Mouse (Mus musculus): ENCODE data around the gene Ncoa1. TPM values are rescaled to one million over a fixed set of nuclear protein-coding genes. Genes with fewer than 3 reads are reported as not detected.
A peak's percentile ranks its signal among the peaks of the same experiment; 100 is the strongest.

Ncoa1 gene
- polyA plus RNA-seq, 1 experiment: 14.3 TPM

GRCm38 (mm10) chr12:4355019-4355730 is 121.8 kb downstream of the Ncoa1 start:
- no peak for DNase-seq (ENCODE audit: low read depth, low spot score)
- WGBS: 71% methylated on average over 2 of the region's 2 CpGs

DNA sequence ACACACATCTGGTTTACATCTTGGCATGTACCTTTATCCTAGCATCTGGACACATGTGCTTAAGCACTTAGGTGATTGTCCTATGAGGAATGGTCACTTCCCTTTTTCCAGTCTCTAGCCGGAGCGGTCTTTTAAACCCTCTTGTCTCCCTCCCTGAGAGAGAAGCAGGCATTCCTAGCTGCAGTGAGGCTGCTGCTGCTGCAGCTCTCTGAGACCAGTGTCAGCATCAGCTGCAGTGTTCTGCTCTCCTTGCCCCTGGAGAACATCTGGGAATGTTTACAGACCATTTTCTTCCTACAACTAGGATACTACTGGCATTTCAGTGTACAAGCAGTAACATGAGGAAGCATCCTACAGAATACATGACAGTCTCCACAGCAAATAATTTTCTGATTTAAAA is 133.8 kb downstream of the Ncoa1 start:
- DNase-seq (ENCODE audit: low read depth, low spot score): no peak
- 88% methylated on average over 2 of the region's 2 CpGs for WGBS

DNA sequence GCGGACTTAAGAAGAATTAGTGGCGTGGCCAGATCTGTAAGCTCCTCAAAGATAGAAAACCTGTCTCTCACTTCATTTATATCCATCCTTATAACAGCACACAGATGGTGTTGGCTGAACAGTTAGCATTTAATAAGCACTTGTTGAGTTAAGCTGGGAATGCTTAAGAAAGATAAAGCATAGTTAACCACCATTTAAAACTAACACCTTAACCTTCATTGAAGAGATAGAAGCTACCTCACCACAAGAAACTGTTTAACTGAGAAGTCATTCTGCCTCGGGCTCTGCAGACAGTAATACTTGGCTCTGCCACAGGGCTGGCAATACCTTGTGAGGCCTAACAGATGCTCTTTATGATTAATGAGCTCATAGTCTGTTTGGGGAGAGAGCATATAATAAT is 134.9 kb downstream of the Ncoa1 start:
- no peak for DNase-seq (ENCODE audit: low read depth, low spot score)
- 79% methylated on average over 3 of the region's 3 CpGs for WGBS

DNA sequence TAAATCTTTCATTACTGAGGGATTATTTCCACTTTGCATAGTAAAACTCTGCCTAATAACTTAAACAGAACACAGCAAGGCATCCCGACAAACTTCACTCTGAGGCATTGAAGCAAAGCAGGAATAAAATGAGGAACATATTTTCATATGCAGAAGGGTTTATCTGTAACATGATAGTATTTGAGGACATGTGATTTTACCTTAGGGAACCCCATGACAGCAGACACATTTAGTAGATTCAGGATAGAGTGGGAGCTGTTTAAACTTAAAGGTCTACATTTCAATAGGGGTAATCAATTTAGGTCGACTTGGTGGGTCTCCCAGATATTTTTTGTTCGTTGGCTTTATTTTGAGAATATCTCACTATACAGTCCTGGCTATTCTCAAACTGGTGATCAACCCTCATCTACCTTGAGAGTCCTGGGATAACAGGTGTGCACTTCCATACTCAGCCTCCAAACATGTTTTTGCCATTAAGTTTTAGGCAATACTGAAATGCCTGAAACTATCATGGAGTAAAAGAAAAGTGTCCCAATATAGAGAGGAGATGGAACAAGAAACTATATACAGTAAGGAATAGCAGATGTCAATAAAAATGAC is 136.6 kb downstream of the Ncoa1 start:
- WGBS: 75% methylated on average over 3 of the region's 3 CpGs
- DNase-seq (ENCODE audit: low read depth, low spot score): no peak

DNA sequence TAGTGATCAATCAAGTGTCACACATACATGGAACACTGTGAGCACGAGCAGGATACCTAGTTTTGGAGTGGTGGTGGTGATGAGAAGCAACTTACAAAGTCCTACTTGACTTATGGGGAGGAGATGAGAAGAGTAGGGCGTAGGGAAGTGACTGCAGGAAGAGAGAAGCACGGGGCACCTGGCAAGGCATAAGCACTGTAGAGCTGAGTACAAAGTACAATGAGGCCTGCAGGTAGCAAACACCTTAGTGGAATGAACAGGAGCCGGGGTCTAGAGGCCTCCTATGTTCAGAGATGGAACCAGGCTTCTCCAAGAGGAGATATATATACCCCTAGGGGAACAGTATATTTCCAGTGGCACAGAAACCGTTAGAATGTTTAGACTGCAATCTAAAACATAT is 153.4 kb downstream of the Ncoa1 start:
- WGBS: 66% methylated on average over 5 of the region's 5 CpGs
- DNase-seq (ENCODE audit: low read depth, low spot score): no peak

GRCm38 (mm10) chr12:4322227-4322626 is 154.8 kb downstream of the Ncoa1 start:
- WGBS: 84% methylated on average over 2 of the region's 2 CpGs
- DNase-seq (ENCODE audit: low read depth, low spot score): no peak

- no peak for DNase-seq (ENCODE audit: low read depth, low spot score)
Measured at GRCm38 (mm10) chr12:4313824-4314223, 163.2 kb downstream of the Ncoa1 start.

DNA sequence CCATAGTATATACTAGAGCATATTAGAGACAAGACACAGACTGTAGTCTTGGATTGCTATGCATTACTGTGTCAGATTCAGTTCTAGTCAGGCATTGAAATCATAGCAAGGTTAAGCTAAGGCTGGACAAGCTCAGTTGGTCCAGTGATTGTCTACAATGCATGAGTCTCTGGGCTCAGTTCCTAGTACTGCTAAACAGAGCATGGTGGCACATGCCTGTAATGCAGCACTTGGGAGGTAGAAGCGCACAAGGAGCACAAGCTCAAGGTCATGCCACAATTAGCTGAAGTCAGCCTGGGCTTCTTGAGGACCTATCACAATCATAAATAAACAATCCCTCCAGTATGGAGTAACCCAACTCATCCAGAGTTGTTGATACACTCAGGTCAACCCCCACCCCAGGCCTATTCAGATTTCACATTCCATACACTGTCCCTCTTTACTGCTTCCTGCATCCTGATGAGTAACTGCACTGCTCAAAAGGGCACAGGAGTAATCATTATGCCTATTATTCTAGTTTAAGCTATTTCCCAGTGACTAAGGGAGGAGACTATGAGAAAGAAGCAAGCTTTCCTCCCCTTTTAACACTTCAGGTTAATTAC is 170.2 kb downstream of the Ncoa1 start:
- DNase-seq (ENCODE audit: low read depth, low spot score): no peak
- 77% methylated on average over 1 of the region's 1 CpGs for WGBS

GRCm38 (mm10) chr12:4299300-4299699 is 177.7 kb downstream of the Ncoa1 start:
- 36% methylated on average over 3 of the region's 3 CpGs for WGBS
- DNase-seq (ENCODE audit: low read depth, low spot score): peak; percentile 43

DNA sequence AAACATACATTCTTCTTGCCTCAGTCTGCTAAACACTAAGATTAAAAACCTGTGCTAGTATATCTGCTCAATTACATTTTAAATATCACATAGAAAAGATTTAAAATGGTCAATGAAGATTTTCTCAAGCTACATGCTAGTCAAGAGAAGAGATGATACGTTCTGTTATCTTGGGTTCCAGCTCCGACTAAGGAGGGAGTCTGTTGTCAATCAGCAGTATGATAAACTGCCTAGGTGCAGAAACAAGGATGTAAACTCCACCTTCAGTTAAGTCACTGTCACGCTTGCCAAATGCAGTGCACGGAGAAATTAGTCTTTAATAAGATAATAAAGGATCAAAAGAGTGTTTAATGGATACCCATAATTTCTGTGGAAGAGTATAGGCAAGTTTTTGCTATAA is 178.4 kb downstream of the Ncoa1 start:
- WGBS: 92% methylated on average over 4 of the region's 4 CpGs
- no peak for DNase-seq (ENCODE audit: low read depth, low spot score)

- WGBS: 89% methylated on average over 4 of the region's 4 CpGs
- no peak for DNase-seq (ENCODE audit: low read depth, low spot score)
Measured at GRCm38 (mm10) chr12:4295881-4296280, 181.1 kb downstream of the Ncoa1 start.

GRCm38 (mm10) chr12:4295281-4295680 is 181.7 kb downstream of the Ncoa1 start:
- 93% methylated on average over 8 of the region's 8 CpGs for WGBS

DNA sequence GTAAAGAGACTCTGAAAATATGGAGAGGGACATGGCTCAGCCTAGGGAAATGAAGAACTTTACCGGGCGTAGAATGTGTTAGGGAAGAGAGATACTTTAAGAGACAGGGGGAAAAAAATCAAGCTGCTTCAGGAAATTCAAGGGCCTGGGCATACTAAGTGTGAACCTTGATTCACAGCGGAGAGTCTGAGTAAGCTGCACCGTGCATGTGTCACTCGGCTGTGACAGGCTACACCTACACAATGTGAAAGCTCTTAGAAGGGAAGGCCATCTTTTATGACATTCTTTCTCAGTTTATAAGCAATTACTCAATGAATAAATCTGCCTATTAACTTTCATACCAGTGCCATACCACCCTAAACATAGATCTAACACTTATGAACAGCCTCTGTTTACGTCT is 183.2 kb downstream of the Ncoa1 start:
- DNase-seq (ENCODE audit: low read depth, low spot score): no peak
- 81% methylated on average over 6 of the region's 6 CpGs for WGBS

More at GRCm38 (mm10) chr12:4295281-4295680, 181.7 kb downstream of the Ncoa1 start:
- DNase-seq (ENCODE audit: low read depth, low spot score): no peak

GRCm38 (mm10) chr12:4285186-4285585 is 191.8 kb downstream of the Ncoa1 start:
- no peak for DNase-seq (ENCODE audit: low read depth, low spot score)
- 58% methylated on average over 3 of the region's 3 CpGs for WGBS

GRCm38 (mm10) chr12:4279878-4280277 is 197.1 kb downstream of the Ncoa1 start:
- DNase-seq (ENCODE audit: low read depth, low spot score): no peak
- 91% methylated on average over 3 of the region's 3 CpGs for WGBS

DNA sequence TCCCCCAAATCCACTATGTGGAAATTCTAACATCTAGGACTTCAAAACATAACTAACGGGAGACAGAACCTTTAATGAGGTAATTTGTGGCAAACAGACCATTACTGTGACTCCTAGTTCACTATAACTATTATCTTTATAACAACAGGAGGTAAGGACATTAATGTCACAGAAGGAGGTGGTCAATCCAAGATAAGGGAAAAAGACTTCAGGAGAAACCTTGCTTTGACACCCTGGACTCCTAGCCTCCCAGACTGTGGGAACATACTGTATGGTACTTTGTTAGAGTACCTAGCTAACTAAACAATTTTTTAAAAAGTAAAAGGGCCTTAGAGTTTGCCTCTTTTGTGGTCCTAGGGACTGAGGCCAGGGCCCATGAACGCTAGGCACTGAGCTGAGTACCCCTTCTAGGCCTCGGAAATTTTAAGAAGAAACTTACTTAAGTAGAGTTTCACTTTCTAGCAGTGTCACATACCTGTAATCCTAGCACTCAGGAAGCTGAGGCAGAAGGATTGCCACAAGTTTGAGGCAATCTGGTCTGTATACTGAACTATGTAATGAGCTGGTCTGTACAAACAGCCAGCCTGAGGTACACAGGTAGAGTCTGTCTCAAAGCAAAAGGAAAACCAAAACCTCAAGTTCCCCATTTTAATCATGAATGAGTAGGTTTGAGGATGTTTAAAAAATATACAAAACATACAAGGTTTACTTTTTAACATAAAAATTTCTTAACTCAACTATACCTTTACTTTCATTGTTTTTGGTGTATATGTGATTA is 197.8 kb downstream of the Ncoa1 start:
- WGBS: 95% methylated on average over 3 of the region's 3 CpGs
- DNase-seq (ENCODE audit: low read depth, low spot score): no peak

DNA sequence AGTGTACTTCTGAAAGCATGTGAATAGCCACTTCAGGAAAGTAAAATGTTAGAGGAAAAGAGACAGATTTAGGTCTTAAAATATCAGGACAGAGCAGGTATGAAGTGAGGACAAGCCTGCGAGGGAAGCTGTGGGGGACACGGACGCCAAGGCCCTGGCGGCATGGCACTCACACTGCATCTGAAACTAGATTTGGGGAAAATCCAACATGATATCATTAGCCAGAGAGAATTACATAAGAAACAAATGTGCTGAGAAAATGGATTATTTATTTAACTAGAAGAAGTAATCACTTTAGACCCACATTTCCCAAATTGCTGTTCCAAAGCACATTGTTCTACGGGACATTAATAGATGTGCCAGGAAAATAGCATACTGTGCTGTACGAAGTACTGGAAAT is 205.9 kb downstream of the Ncoa1 start:
- no peak for DNase-seq (ENCODE audit: low read depth, low spot score)
- WGBS: 88% methylated on average over 6 of the region's 6 CpGs

DNA sequence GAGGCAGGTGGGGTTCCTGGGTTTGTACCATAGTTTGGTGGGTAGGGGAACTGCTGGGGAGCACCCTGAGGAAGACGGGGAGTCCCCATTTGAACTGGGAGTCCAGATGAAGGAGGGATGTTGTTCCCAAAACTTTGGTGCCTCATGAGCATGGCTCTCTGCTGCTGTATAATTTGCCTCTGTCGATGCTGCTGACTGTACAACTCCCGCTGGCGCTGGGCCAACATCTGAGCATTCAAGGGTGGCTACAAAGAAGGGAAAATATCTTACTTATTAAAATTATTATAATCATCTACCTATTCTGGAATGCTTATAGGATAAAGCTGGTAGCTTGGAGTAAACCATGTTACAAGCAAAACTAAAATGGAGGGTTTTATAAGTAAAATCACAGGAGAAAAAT is 209.2 kb downstream of the Ncoa1 start:
- no peak for DNase-seq (ENCODE audit: low read depth, low spot score)
- WGBS: 87% methylated on average over 4 of the region's 4 CpGs

GRCm38 (mm10) chr12:4252742-4253655 is 224.0 kb downstream of the Ncoa1 start:
- 92% methylated on average over 16 of the region's 16 CpGs for WGBS
- DNase-seq (ENCODE audit: low read depth, low spot score): no peak
